Mouse (Mus musculus): ENCODE results near the gene Trim30a.
"Not testable (repeated sequence)": the region's sequence is repeated elsewhere in the genome, so short reads cannot be mapped to it uniquely, and the experiment has no call there.

Gene Trim30a

GRCm38 (mm10) chr7:104465065-104465744 is at the start of gene Trim30a:
TSS of gene Trim30a (minus strand) at chr7:104465193.
- DNase-seq (ENCODE audit: low read depth, low spot score): no peak

DNA sequence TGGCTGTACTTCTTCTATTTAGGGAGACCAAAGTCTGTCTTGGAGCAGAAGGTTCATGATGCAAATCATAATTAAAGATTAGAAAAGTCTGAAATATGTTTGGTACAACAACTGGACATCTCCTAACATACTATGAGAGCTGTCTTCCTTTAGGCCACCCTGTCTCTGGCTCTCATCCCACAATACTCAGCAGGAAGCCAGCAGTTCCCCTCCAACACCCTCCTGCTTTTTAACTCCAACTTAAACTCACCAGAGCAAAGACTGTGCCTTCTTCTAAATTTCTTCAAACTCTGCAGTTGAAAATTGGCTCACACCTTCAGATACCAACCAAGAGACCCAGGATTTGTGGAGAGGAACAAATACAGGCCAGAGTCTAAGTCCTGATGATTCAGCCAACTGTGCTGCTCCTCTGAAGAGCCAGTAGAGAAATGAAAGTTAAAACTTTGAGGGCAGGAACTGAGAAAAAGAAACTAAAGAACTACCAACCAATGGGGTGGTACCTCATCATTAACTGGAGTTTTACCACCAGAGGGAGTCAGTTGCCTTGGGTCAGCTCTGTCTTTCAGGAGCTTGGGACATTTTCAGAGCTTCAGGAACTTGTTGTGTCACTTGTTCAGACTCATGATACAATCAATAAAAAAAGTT is 42.5 kb upstream of the Trim30a start, which contains the start of gene Trim30d:
Gene Trim30d (minus strand): TSS at position 429 of the 645 bp plus-strand sequence.
- not testable (repeated sequence) for DNase-seq (ENCODE audit: low read depth, low spot score)

- DNase-seq (ENCODE audit: low read depth, low spot score): no peak
Measured at GRCm38 (mm10) chr7:104501589-104502371, 36.8 kb upstream of the Trim30a start.

DNA sequence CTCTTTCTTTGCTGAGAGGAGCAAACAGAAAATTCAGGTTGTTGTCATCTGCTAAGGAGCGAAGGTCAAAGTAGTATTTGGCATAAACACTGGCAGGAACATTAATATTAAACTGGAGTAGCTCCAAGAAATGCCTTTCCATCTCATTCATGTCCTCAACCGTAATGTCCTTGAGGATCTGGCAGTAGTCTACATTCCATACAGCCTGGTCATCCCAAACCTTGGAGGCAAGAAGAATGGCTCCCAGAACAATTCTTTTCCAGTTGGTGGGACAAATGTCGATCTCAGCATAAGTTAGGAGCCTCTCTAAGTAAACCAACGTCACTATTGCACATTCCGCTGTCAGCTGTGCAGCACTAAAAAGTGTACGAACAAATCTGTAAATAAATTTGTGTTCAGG is 36.2 kb upstream of the Trim30a start:
- not testable (repeated sequence) for DNase-seq (ENCODE audit: low read depth, low spot score)

GRCm38 (mm10) chr7:104499464-104499863 is 34.5 kb upstream of the Trim30a start:
- not testable (repeated sequence) for DNase-seq (ENCODE audit: low read depth, low spot score)

DNA sequence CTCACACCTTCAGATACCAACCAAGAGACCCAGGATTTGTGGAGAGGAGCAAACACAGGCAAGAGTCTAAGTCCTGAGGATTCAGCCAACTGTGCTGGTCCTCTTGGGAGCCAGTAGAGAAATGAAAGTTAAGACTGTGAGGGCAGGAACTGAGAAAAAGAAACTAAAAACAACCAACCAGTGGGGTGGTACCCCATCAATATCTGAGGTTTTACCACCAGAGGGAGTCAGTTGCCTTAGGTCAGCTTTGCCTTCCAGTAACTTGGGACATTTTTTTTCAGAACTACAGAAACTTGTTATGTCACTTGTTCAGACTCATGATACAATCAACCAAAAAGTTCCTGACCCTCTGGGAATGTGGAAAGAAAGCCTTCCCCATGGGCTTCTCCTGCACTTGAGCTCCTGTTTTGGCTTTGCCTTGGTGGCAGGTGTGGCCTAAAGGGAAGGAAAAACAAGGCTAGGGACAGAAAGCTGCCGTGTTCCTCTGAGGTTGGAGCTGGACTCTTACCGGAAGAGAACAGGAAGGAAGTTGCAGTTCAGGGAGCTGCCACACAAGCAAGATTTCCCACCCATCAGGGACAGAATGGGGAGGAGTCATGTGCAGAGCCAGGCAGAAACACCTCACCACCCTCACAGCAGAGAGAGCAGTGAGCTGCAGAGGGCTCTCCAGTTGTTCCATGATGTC is 18.9 kb downstream of the Trim30a start:
- no peak for DNase-seq (ENCODE audit: low read depth, low spot score)

DNA sequence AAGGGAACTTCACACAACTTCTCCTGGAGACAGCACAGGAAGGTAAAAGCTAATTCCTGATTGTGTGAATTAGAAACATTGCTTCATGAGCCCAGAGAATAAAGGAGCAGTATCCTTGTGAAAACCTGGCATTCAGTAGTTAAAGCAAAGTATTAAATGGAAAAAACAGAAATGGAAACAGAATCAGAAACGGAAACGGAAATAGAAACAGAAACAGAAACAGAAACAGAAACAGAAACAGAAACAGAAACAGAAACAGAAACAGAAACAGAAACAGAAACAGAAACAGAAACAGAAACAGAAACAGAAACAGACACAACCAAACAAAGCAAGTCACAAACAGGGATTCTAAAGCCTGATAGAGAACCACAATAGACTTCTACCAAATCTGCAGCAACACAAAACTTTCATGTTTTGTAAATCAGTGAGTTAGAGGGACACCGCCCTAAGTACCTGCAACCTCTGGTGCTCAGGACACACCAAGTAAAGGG is 60.5 kb downstream of the Trim30a start:
- DNase-seq (ENCODE audit: low read depth, low spot score): no peak

DNA sequence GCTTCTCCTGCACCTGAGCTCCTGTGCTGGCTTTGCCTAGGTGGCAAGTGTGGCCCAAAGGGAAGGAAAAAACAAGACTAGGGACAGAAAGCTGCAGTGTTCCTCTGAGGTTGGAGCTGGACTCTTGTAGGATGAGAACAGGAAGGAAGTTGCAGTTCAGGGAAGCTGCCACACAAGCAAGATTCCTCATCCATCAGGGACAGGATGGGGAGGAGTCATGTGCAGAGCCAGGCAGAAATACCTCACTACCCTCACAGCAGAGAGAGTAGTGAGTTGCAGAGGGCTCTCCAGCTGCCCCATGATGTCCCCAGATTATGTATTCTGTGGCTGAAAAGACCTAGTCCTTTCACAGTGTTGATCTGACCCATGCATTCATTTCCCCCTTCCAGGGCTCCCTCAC is 63.9 kb downstream of the Trim30a start:
- no peak for DNase-seq (ENCODE audit: low read depth, low spot score)

DNA sequence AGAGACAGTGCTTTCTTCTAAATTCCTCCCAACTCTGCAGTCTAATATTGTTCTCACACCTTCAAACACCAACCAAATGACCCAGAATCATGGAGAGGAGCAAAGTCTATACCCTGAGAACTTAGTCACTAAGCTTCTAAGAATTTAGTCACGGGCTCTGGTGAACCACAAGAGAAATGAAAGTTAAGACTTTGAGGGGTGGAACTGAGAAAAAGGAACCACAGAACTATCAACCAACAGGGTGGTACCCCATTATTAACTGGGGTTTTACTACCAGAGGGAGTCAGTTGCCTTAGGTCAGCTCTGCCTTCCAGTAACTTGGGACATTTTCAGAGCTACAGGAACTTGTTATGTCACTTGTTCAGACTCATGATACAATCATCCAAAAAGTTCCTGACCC is 64.3 kb downstream of the Trim30a start, which contains the start of gene Trim30c:
Gene Trim30c (minus strand): TSS at position 140 of the 400 bp plus-strand sequence.
- DNase-seq (ENCODE audit: low read depth, low spot score): no peak

DNA sequence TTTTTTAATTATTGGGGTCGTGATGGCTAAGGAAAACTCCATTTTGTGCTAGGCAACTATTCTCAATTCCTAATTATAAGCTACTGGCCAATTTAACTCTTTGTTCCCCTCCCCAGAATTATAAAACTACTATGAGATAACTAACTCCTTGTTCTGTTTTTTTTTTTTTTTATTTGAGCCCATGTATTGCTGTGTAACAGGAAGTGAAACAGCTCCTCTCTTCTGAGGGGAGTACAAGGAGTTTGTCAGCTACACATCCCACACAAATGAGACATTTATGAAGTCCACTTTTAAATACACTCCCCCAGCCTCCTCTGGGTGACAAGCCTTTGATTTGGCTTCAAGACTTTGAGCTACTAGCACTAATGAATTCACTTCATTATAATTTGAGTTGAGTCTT is 66.5 kb downstream of the Trim30a start:
- DNase-seq (ENCODE audit: low read depth, low spot score): no peak

- no peak for DNase-seq (ENCODE audit: low read depth, low spot score)
Measured at GRCm38 (mm10) chr7:104369736-104370414, 95.1 kb downstream of the Trim30a start, which contains the start of gene Trim30b. TSS of gene Trim30b (minus strand) at chr7:104369884.

- DNase-seq (ENCODE audit: low read depth, low spot score): no peak
Measured at GRCm38 (mm10) chr7:104366339-104366738, 98.7 kb downstream of the Trim30a start.

All from retina, adult 2 months (tissue).